Mouse (Mus musculus) ES-Bruce4 (cell line): ENCODE measurements around the gene Kat6b. TPM values are rescaled to one million over a fixed set of nuclear protein-coding genes. Genes with fewer than 3 reads are reported as not detected.

Experiments
- H3K27ac ChIP-seq: 2 replicates; pipeline ENCODE4 v1.5.1; 2012; ENCODE audit warnings: low read length, inconsistent platforms; ENCODE audit not compliant: insufficient read depth
- H3K27me3 ChIP-seq: 2 replicates; pipeline ENCODE4 v1.6.1; 2012; ENCODE audit warnings: mild to moderate bottlenecking, low read length, inconsistent platforms; ENCODE audit not compliant: control insufficient read depth, poor library complexity, insufficient read depth, severe bottlenecking
- H3K36me3 ChIP-seq: 2 replicates; pipeline ENCODE4 v1.6.1; 2012; ENCODE audit warnings: inconsistent platforms, mild to moderate bottlenecking, low read length, moderate library complexity; ENCODE audit not compliant: control insufficient read depth, poor library complexity, insufficient read depth, severe bottlenecking
- H3K4me1 ChIP-seq: one replicate; pipeline ENCODE4 v1.8.1; 2011; ENCODE audit warnings: low read length; ENCODE audit not compliant: control insufficient read depth, insufficient read depth
- H3K4me3 ChIP-seq: 2 replicates; pipeline ENCODE4 v1.5.1; 2011; ENCODE audit warnings: low read depth, mild to moderate bottlenecking, low read length
- H3K9ac ChIP-seq: 2 replicates; pipeline ENCODE4 v1.6.1; 2012; ENCODE audit warnings: low read depth, mild to moderate bottlenecking, inconsistent platforms; ENCODE audit not compliant: poor library complexity, severe bottlenecking
- H3K9me3 ChIP-seq: replicated peaks from 2 replicates; pipeline ENCODE4 v1.6.1; 2012; ENCODE audit warnings: mild to moderate bottlenecking, low read length, inconsistent platforms; ENCODE audit not compliant: control insufficient read depth, poor library complexity, insufficient read depth, severe bottlenecking
- CTCF ChIP-seq: IDR thresholded peaks from one replicate; pipeline ENCODE4 v1.8.1; 2011; ENCODE audit warnings: low read depth, low read length
- EP300 ChIP-seq: IDR thresholded peaks from 2 replicates; pipeline ENCODE4 v1.6.1; 2011; ENCODE audit warnings: low read depth, low read length; ENCODE audit not compliant: insufficient read depth
- POLR2A ChIP-seq: IDR thresholded peaks from one replicate; pipeline ENCODE4 v1.8.1; 2011; ENCODE audit warnings: low read length; ENCODE audit not compliant: insufficient read depth
- polyA plus RNA-seq: library from polyadenylated mRNA; stranded (reverse); fragments of >200 nt; gene quantifications from 2 replicates; pipeline ENCODE4 v1.2.4, GENCODE M21; 2011; ENCODE audit warnings: low read depth; ENCODE audit not compliant: missing spikeins, insufficient read depth, insufficient read length

Gene Kat6b
- polyA plus RNA-seq, 1 experiment: 132 TPM

- TF ChIP-seq CTCF: no peak
- no peak for TF ChIP-seq POLR2A
- no peak for TF ChIP-seq EP300
- H3K27ac ChIP-seq: no peak overlapping the region
Measured at GRCm38 (mm10) chr14:21711231-21711630, 230.0 kb downstream of the Kat6b start.

DNA sequence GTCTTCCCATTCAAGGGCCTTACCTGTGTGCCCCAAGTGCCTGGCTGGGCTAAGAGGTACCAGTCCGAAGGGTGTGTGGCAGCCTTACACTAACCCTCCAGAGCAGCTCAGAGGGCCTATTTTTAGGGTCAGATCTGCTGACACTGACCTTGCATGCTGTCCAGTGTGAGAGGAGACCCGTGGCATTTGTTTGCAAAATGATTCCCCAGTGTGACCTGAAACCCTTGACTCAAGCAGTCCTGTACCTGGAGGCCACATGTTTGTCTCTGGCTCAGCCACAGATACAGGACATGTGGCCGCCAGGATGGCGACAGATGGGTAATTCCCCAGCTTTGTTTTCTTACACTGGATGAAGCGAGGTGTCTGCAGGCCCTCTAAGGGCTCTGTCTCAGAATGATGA, 233.3 kb downstream of the Kat6b start, which contains the start of gene Dupd1:
Dupd1 (minus strand) TSS at position 91 of the 400 bp plus-strand sequence.
- no peak within 1 kb of the TSS for H3K27ac ChIP-seq
- no peaks in the 10 kb centered on the region for H3K36me3 ChIP-seq
- no peaks in the 10 kb centered on the region for H3K27me3 ChIP-seq
- no peak within 1 kb of the TSS for H3K9ac ChIP-seq
- H3K9me3 ChIP-seq: no peaks in the 10 kb centered on the region
- H3K4me3 ChIP-seq: no peak within 1 kb of the TSS
- no peak for TF ChIP-seq EP300
- TF ChIP-seq CTCF: no peak
- TF ChIP-seq POLR2A: no peak
- H3K4me1 ChIP-seq: no peaks in the 10 kb centered on the region

More at GRCm38 (mm10) chr14:21711231-21711630, 230.0 kb downstream of the Kat6b start:
- no peaks in the 10 kb centered on the region for H3K4me1 ChIP-seq
- no peak overlapping the region for H3K9ac ChIP-seq
- no peaks in the 10 kb centered on the region for H3K9me3 ChIP-seq
- no peaks in the 10 kb centered on the region for H3K27me3 ChIP-seq
- no peaks in the 10 kb centered on the region for H3K36me3 ChIP-seq
- no peak overlapping the region for H3K4me3 ChIP-seq

- no peaks in the 10 kb centered on the region for H3K36me3 ChIP-seq
- TF ChIP-seq EP300: no peak
- no peak for TF ChIP-seq POLR2A
- no peak for TF ChIP-seq CTCF
- H3K4me3 ChIP-seq: no peak overlapping the region
- H3K27ac ChIP-seq: no peak overlapping the region
- no peaks in the 10 kb centered on the region for H3K9me3 ChIP-seq
- no peaks in the 10 kb centered on the region for H3K27me3 ChIP-seq
- H3K9ac ChIP-seq: no peak overlapping the region
- H3K4me1 ChIP-seq: no peaks in the 10 kb centered on the region
Measured at GRCm38 (mm10) chr14:21719646-21720383, 238.6 kb downstream of the Kat6b start.

GRCm38 (mm10) chr14:21720430-21721205, 239.4 kb downstream of the Kat6b start:
- Histone ChIP-seq H3K4me3 (no peak overlapping the region), H3K9ac (no peak overlapping the region), H3K36me3 (no peaks in the 10 kb centered on the region), H3K27me3 (no peaks in the 10 kb centered on the region), H3K4me1 (no peaks in the 10 kb centered on the region), H3K9me3 (no peaks in the 10 kb centered on the region), H3K27ac (no peak overlapping the region)
- TF ChIP-seq EP300: no peak
- no peak for TF ChIP-seq POLR2A
- TF ChIP-seq CTCF: no peak

Other genes starting within 250 kb of the Kat6b start
- gene Dupd1, start 233.1 kb downstream of the Kat6b start, polyA plus RNA-seq: not detected in 2 replicates